In genomic region chr1:161607446-161607845, GRCm38 (mm10) we compare ENCODE assay signal across 21 mouse cellular contexts.
DNase-seq lines count a peak whose midpoint lies in the region; ATAC-seq lines count a peak whose summit lies in the region.
"Had no signal": no experiment of that assay in that cellular context is flagged by ENCODE, and none has a peak within 500 bp of the region (broad histone marks: within the 10 kb centered on the region; RNA-seq: fewer than 3 reads in every experiment).

No protein-coding gene starts in this region.

- no peaks in the 10 kb centered on the region for H3K9me3 ChIP-seq in heart, embryonic 16.5 days (replicated peaks; ENCODE audit: control insufficient read depth, low read length)
- H3K9me3 ChIP-seq: embryonic facial prominence, embryonic 12.5 days; forebrain, embryonic 12.5 days; hindbrain, embryonic 15.5 days; kidney, embryonic 15.5 days; lung, embryonic 15.5 days; stomach, embryonic 15.5 days had no signal

- no peak overlapping the region for H3K4me2 ChIP-seq in heart, embryonic 16.5 days (ENCODE audit: low read depth, low read length)
- H3K4me2 ChIP-seq: embryonic facial prominence, embryonic 12.5 days; forebrain, embryonic 12.5 days; heart, embryonic 11.5 days; hindbrain, embryonic 15.5 days; kidney, embryonic 15.5 days; lung, embryonic 15.5 days; midbrain, embryonic 12.5 days; stomach, embryonic 15.5 days had no signal

- no peak overlapping the region for H3K9ac ChIP-seq in heart, embryonic 16.5 days (ENCODE audit: low read length)
- H3K9ac ChIP-seq: embryonic facial prominence, embryonic 12.5 days; forebrain, embryonic 12.5 days; hindbrain, embryonic 15.5 days; kidney, embryonic 15.5 days; liver, embryonic 14.5 days; lung, embryonic 15.5 days; midbrain, embryonic 12.5 days; stomach, embryonic 15.5 days had no signal

- no peaks in the 10 kb centered on the region for H3K27me3 ChIP-seq in heart, embryonic 16.5 days (ENCODE audit: control insufficient read depth, insufficient read depth, low read length)
- H3K27me3 ChIP-seq: embryonic facial prominence, embryonic 12.5 days; forebrain, embryonic 12.5 days; hindbrain, embryonic 15.5 days; kidney, embryonic 15.5 days; lung, embryonic 15.5 days; midbrain, embryonic 12.5 days; stomach, embryonic 15.5 days had no signal

- H3K4me1 ChIP-seq in heart, embryonic 16.5 days (ENCODE audit: control insufficient read depth, insufficient read depth, low read length) = no peaks in the 10 kb centered on the region
- H3K4me1 ChIP-seq: embryonic facial prominence, embryonic 12.5 days; forebrain, embryonic 12.5 days; hindbrain, embryonic 15.5 days; kidney, embryonic 15.5 days; lung, embryonic 15.5 days; midbrain, embryonic 12.5 days; stomach, embryonic 15.5 days had no signal

- no peak for DNase-seq in heart, adult 18-20 months
- DNase-seq in 3T3-L1 (ENCODE audit: low read depth, low spot score) = peak; percentile 89
- DNase-seq in NIH3T3 (ENCODE audit: low read depth) = peak; percentile 7
- DNase-seq in spleen, adult 18-20 months = no peak
- DNase-seq in kidney, adult 8-10 months = no peak
- DNase-seq: adrenal gland, postnatal 36 days; gastrocnemius, postnatal 36 days; heart, postnatal 4 days had no signal

- no peak overlapping the region for H3K27ac ChIP-seq in heart, embryonic 16.5 days (ENCODE audit: low read length)
- H3K27ac ChIP-seq: embryonic facial prominence, embryonic 12.5 days; forebrain, embryonic 12.5 days; hindbrain, embryonic 15.5 days; kidney, embryonic 15.5 days; liver, embryonic 14.5 days; lung, embryonic 15.5 days; midbrain, embryonic 12.5 days; stomach, embryonic 15.5 days had no signal

- WGBS in heart, embryonic 16.5 days = 56% methylated on average over 4 of the region's 4 CpGs

- ATAC-seq in heart, embryonic 16.5 days (replicated peaks; ENCODE audit: extremely low read depth, insufficient read depth, low FRiP score) = peak; percentile 32; the same call in 1 of the 2 replicates
- peak; percentile 28 for ATAC-seq in inflammation-experienced regulatory T-cells, adult 6 months
- ATAC-seq: CD4-positive, CD25-positive, alpha-beta regulatory T cell, adult 4 months; intestine, embryonic 16.5 days had no signal

- H3K4me3 ChIP-seq in heart, embryonic 16.5 days (ENCODE audit: low read length) = no peak overlapping the region
- H3K4me3 ChIP-seq: embryonic facial prominence, embryonic 12.5 days; forebrain, embryonic 12.5 days; hindbrain, embryonic 15.5 days; kidney, embryonic 15.5 days; lung, embryonic 15.5 days; midbrain, embryonic 12.5 days; stomach, embryonic 15.5 days had no signal

- no peaks in the 10 kb centered on the region for H3K36me3 ChIP-seq in heart, embryonic 16.5 days (ENCODE audit: control insufficient read depth, insufficient read depth)
- H3K36me3 ChIP-seq: embryonic facial prominence, embryonic 12.5 days; forebrain, embryonic 12.5 days; hindbrain, embryonic 15.5 days; kidney, embryonic 15.5 days; lung, embryonic 15.5 days; midbrain, embryonic 12.5 days; stomach, embryonic 15.5 days had no signal

Comparison
In these comparisons a context has a peak if more than half of its experiments do, and no peak if none do; other contexts are left out.
1. DNase-seq: peak in 3T3-L1 (single experiment) and NIH3T3 (single experiment); none in heart, adult 18-20 months (0 of 2), spleen, adult 18-20 months (0 of 2) and kidney, adult 8-10 months (0 of 2).